Mouse (Mus musculus) heart, adult 2 months (tissue): ENCODE results near the gene Cerk. TPM values are rescaled to one million over a fixed set of nuclear protein-coding genes. Genes with fewer than 3 reads are reported as not detected.

Experiments
- DNase-seq, 2 experiments: peaks; one replicate each; pipeline ENCODE4 v3.0.0; 2021
- H3K27ac ChIP-seq: fragments of 200-600 bp; 2 replicates; pipeline ENCODE4 v1.8.1; 2022
- H3K27me3 ChIP-seq: fragments of 200-500 bp; 2 replicates; pipeline ENCODE4 v1.6.1; 2012; ENCODE audit warnings: mild to moderate bottlenecking, low read length, inconsistent platforms, mixed read lengths; ENCODE audit not compliant: control insufficient read depth, insufficient read depth
- H3K36me3 ChIP-seq: fragments of 200-500 bp; 2 replicates; pipeline ENCODE4 v1.6.1; 2012; ENCODE audit warnings: low read length, inconsistent platforms; ENCODE audit not compliant: control insufficient read depth, insufficient read depth
- H3K4me1 ChIP-seq: fragments of 200-500 bp; 2 replicates; pipeline ENCODE4 v1.6.1; 2011; ENCODE audit warnings: low read length; ENCODE audit not compliant: control insufficient read depth, insufficient read depth
- H3K4me3 ChIP-seq: fragments of 200-600 bp; 2 replicates; pipeline ENCODE4 v1.8.1; 2022
- H3K79me2 ChIP-seq: fragments of 200-500 bp; replicated peaks from 2 replicates; pipeline ENCODE4 v1.6.1; 2012; ENCODE audit warnings: mild to moderate bottlenecking, inconsistent platforms, low read length, moderate library complexity, mixed read lengths; ENCODE audit not compliant: control insufficient read depth, insufficient read depth
- H3K9ac ChIP-seq: fragments of 200-500 bp; 2 replicates; pipeline ENCODE4 v1.6.1; 2012; ENCODE audit warnings: low read depth, mild to moderate bottlenecking, control low read depth, inconsistent platforms, low read length, mixed read lengths
- CTCF ChIP-seq: fragments of 200-600 bp; IDR thresholded peaks from 2 replicates; pipeline ENCODE4 v1.8.1; 2022; ENCODE audit warnings: antibody characterized with exemption, mild to moderate bottlenecking, moderate library complexity
- EP300 ChIP-seq: fragments of 200-500 bp; IDR thresholded peaks from 2 replicates; pipeline ENCODE4 v1.6.1; 2011; ENCODE audit warnings: low read depth, low read length, control low read depth; ENCODE audit not compliant: insufficient read depth
- POLR2A ChIP-seq: fragments of 200-500 bp; IDR thresholded peaks from 2 replicates; pipeline ENCODE4 v1.6.1; 2011; ENCODE audit warnings: mild to moderate bottlenecking, low read depth, low read length, control low read depth; ENCODE audit not compliant: insufficient read depth
- WGBS: fragments of 180-500 bp; shearing (Covaris S2); methylation state at CpG from one replicate; pipeline ENCODE4 v1.1.7; 2018; 5-methylcytosine and 5-hydroxymethylcytosine counted together
- intact Hi-C: fragments of 180-260 bp; cut with DNase I; formaldehyde crosslinking; loops from one replicate; pipeline ENCODE4 v1.15.1; 2025
- polyA plus RNA-seq: library from polyadenylated mRNA; depleted of rRNA; stranded (reverse); fragments of >200 nt; gene quantifications from 2 replicates; pipeline ENCODE4 v1.2.3, GENCODE M21; 2012
- total RNA-seq, 2 experiments: library from RNA; stranded (reverse); gene quantifications; 2 replicates each; pipeline ENCODE4 v1.2.3; 2021

The Cerk gene
- total and polyA plus RNA-seq, 3 experiments: 26.0 to 33.5 (median 30.4) TPM

GRCm38 (mm10) chr15:86116421-86116820 is 69.5 kb downstream of the Cerk start:
- peaks cover 20% of the 10 kb centered on the region for H3K4me1 ChIP-seq
- H3K4me3 ChIP-seq: no peak overlapping the region
- TF ChIP-seq EP300 (peak; percentile 79), POLR2A (no peak)
- intact Hi-C loops: no loop called here
- peak overlapping the region; percentile 49 for H3K27ac ChIP-seq
- peak in 1 of 2 experiments; percentile 55 for DNase-seq
- no peaks in the 10 kb centered on the region for H3K36me3 ChIP-seq
- WGBS: 37% methylated on average over 5 of the region's 5 CpGs
- no peaks in the 10 kb centered on the region for H3K27me3 ChIP-seq
- H3K79me2 ChIP-seq: no peaks in the 10 kb centered on the region
- H3K9ac ChIP-seq: no peak overlapping the region

- DNase-seq: no peak
- no peaks in the 10 kb centered on the region for H3K79me2 ChIP-seq
- H3K9ac ChIP-seq: no peak overlapping the region
- no peak overlapping the region for H3K27ac ChIP-seq
- 25% methylated on average over 9 of the region's 9 CpGs for WGBS
- no peak for TF ChIP-seq EP300
- no peak for TF ChIP-seq POLR2A
- TF ChIP-seq CTCF: no peak
- no peaks in the 10 kb centered on the region for H3K36me3 ChIP-seq
- no peak overlapping the region for H3K4me3 ChIP-seq
- intact Hi-C loops: no loop called here
- no peaks in the 10 kb centered on the region for H3K27me3 ChIP-seq
- H3K4me1 ChIP-seq: peaks cover 29% of the 10 kb centered on the region
Observed at GRCm38 (mm10) chr15:86113342-86113710, 72.6 kb downstream of the Cerk start.

- Histone ChIP-seq H3K4me1 (peaks cover 31% of the 10 kb centered on the region), H3K4me3 (no peak overlapping the region), H3K27me3 (no peaks in the 10 kb centered on the region), H3K36me3 (no peaks in the 10 kb centered on the region), H3K27ac (no peak overlapping the region), H3K9ac (no peak overlapping the region), H3K79me2 (no peaks in the 10 kb centered on the region)
- peak in 1 of 2 experiments; percentile 34 for DNase-seq
- TF ChIP-seq EP300 (no peak), CTCF (no peak), POLR2A (no peak)
- 35% methylated on average over 10 of the region's 10 CpGs for WGBS
- intact Hi-C loops: no loop called here
Observed at GRCm38 (mm10) chr15:86112707-86113341, 73.1 kb downstream of the Cerk start.

GRCm38 (mm10) chr15:86110361-86111103 is 75.4 kb downstream of the Cerk start:
- peak overlapping the region; percentile 84 for H3K27ac ChIP-seq
- WGBS: 71% methylated on average over 10 of the region's 10 CpGs
- no peak for TF ChIP-seq POLR2A
- TF ChIP-seq EP300: no peak
- no peak for TF ChIP-seq CTCF
- no peaks in the 10 kb centered on the region for H3K79me2 ChIP-seq
- H3K36me3 ChIP-seq: no peaks in the 10 kb centered on the region
- peaks cover 26% of the 10 kb centered on the region for H3K4me1 ChIP-seq
- H3K27me3 ChIP-seq: no peaks in the 10 kb centered on the region
- intact Hi-C loops: loop anchor here (2.0 kb wide), 1 partner anchor 14 kb away; no protein-coding TSS in a partner anchor
- H3K4me3 ChIP-seq: no peak overlapping the region
- H3K9ac ChIP-seq: no peak overlapping the region
- DNase-seq: peak in 1 of 2 experiments; percentile 50

GRCm38 (mm10) chr15:86109650-86110211 is 76.2 kb downstream of the Cerk start:
- TF ChIP-seq CTCF (no peak), POLR2A (no peak), EP300 (no peak)
- H3K36me3 ChIP-seq: no peaks in the 10 kb centered on the region
- no peak overlapping the region for H3K4me3 ChIP-seq
- H3K27me3 ChIP-seq: no peaks in the 10 kb centered on the region
- DNase-seq: peak; percentile 61 to 66
- H3K27ac ChIP-seq: peak overlapping the region; percentile 84
- no peaks in the 10 kb centered on the region for H3K79me2 ChIP-seq
- WGBS: 42% methylated on average over 8 of the region's 8 CpGs
- intact Hi-C loops: loop anchor here (2.0 kb wide), 1 partner anchor 15 kb away; no protein-coding TSS in a partner anchor
- H3K9ac ChIP-seq: peak overlapping the region; percentile 43
- peaks cover 30% of the 10 kb centered on the region for H3K4me1 ChIP-seq

- WGBS: 50% methylated on average over 7 of the region's 7 CpGs
- 0 out of 2 replicates have a peak overlapping the region, but pooled peaks have one; percentile 21 for H3K9ac ChIP-seq
- DNase-seq: peak in 1 of 2 experiments; percentile 63
Observed at GRCm38 (mm10) chr15:86109245-86109644, 76.7 kb downstream of the Cerk start.

More at GRCm38 (mm10) chr15:86109245-86109644, 76.7 kb downstream of the Cerk start:
- H3K36me3 ChIP-seq: no peaks in the 10 kb centered on the region
- TF ChIP-seq EP300: peak; percentile 77; the same call in 1 of the 2 replicates
- TF ChIP-seq CTCF: no peak
- no peak for TF ChIP-seq POLR2A
- H3K27me3 ChIP-seq: no peaks in the 10 kb centered on the region
- no peaks in the 10 kb centered on the region for H3K79me2 ChIP-seq
- H3K4me3 ChIP-seq: no peak overlapping the region
- intact Hi-C loops: no loop called here
- peaks cover 32% of the 10 kb centered on the region for H3K4me1 ChIP-seq
- peak overlapping the region; percentile 84 for H3K27ac ChIP-seq
